Mouse (Mus musculus): ENCODE results near the gene Tekt1. TPM values are rescaled to one million over a fixed set of nuclear protein-coding genes. Genes with fewer than 3 reads are reported as not detected.

The Tekt1 gene
- total RNA-seq, 2 experiments from 2014 or later = 2.2 to 2.9 TPM

GRCm38 (mm10) chr11:72393243-72393642 is 31.0 kb upstream of the Tekt1 start:
- no peak for DNase-seq (ENCODE audit: low spot score in 2 of 2)
- intact Hi-C loops (cut with DNase I) = no loop called here

- no peak for DNase-seq (ENCODE audit: low spot score in 2 of 2)
- intact Hi-C loops (cut with DNase I) = no loop called here
Observed at GRCm38 (mm10) chr11:72391181-72391580, 28.9 kb upstream of the Tekt1 start.

GRCm38 (mm10) chr11:72389407-72390142 is 27.3 kb upstream of the Tekt1 start:
- DNase-seq (ENCODE audit: low spot score in 2 of 2) = no peak
- intact Hi-C loops (cut with DNase I) = no loop called here

GRCm38 (mm10) chr11:72388113-72388529 is 25.9 kb upstream of the Tekt1 start:
- no peak for DNase-seq (ENCODE audit: low spot score in 2 of 2)
- intact Hi-C loops (cut with DNase I) = no loop called here

GRCm38 (mm10) chr11:72379351-72379750 is 17.1 kb upstream of the Tekt1 start:
- intact Hi-C loops (cut with DNase I) = no loop called here
- DNase-seq (ENCODE audit: low spot score in 2 of 2) = no peak

- DNase-seq (ENCODE audit: low spot score in 2 of 2) = no peak
- intact Hi-C loops (cut with DNase I) = no loop called here
Observed at GRCm38 (mm10) chr11:72378222-72378621, 16.0 kb upstream of the Tekt1 start.

- DNase-seq (ENCODE audit: low spot score in 2 of 2) = no peak
- intact Hi-C loops (cut with DNase I) = no loop called here
Observed at GRCm38 (mm10) chr11:72376562-72376961, 14.3 kb upstream of the Tekt1 start.

- no peak for DNase-seq (ENCODE audit: low spot score in 2 of 2)
- intact Hi-C loops (cut with DNase I) = no loop called here
Observed at GRCm38 (mm10) chr11:72369904-72370672, 7.8 kb upstream of the Tekt1 start.

- DNase-seq (ENCODE audit: low spot score in 2 of 2) = no peak
- intact Hi-C loops (cut with DNase I) = no loop called here
Observed at GRCm38 (mm10) chr11:72367934-72368674, 5.9 kb upstream of the Tekt1 start.

- intact Hi-C loops (cut with DNase I) = no loop called here
- DNase-seq (ENCODE audit: low spot score in 2 of 2) = no peak
Observed at GRCm38 (mm10) chr11:72366126-72366525, 3.9 kb upstream of the Tekt1 start.

GRCm38 (mm10) chr11:72364526-72364925 is 2.3 kb upstream of the Tekt1 start:
- intact Hi-C loops (cut with DNase I) = no loop called here
- DNase-seq (ENCODE audit: low spot score in 2 of 2) = no peak

- no peak for DNase-seq (ENCODE audit: low spot score in 2 of 2)
- intact Hi-C loops (cut with DNase I) = no loop called here
Observed at GRCm38 (mm10) chr11:72363523-72364240, 1.4 kb upstream of the Tekt1 start.

GRCm38 (mm10) chr11:72361385-72362346 is 576 bp downstream of the Tekt1 start:
- intact Hi-C loops (cut with DNase I) = no loop called here
- DNase-seq (ENCODE audit: low spot score in 2 of 2) = peak; percentile 59 to 72

GRCm38 (mm10) chr11:72354971-72355728 is 7.1 kb downstream of the Tekt1 start:
- peak; percentile 32 to 49 for DNase-seq (ENCODE audit: low spot score in 2 of 2)
- intact Hi-C loops (cut with DNase I) = loop anchor here (2.0 kb wide), 1 partner anchor 74 kb away; no protein-coding TSS in a partner anchor

GRCm38 (mm10) chr11:72353186-72353585 is 9.1 kb downstream of the Tekt1 start:
- DNase-seq (ENCODE audit: low spot score in 2 of 2) = no peak
- intact Hi-C loops (cut with DNase I) = no loop called here

GRCm38 (mm10) chr11:72352272-72352671 is 10.0 kb downstream of the Tekt1 start:
- DNase-seq (ENCODE audit: low spot score in 2 of 2) = no peak
- intact Hi-C loops (cut with DNase I) = no loop called here

GRCm38 (mm10) chr11:72349652-72350051 is 12.6 kb downstream of the Tekt1 start:
- intact Hi-C loops (cut with DNase I) = no loop called here

GRCm38 (mm10) chr11:72349016-72349415 is 13.2 kb downstream of the Tekt1 start:
- no peak for DNase-seq (ENCODE audit: low spot score in 2 of 2)
- intact Hi-C loops (cut with DNase I) = no loop called here

More at GRCm38 (mm10) chr11:72349652-72350051, 12.6 kb downstream of the Tekt1 start:
- no peak for DNase-seq (ENCODE audit: low spot score in 2 of 2)
